Mouse (Mus musculus) forebrain, postnatal 0 days (tissue): ENCODE measurements at regions not wholly inside any gene's neighbourhood (a gene's known extent, or its start where the extent isn't known, plus 50 kb on each side); places are given as distances from the start of the nearest gene placed in this dataset.

Experiments
- ATAC-seq: fragments of 200-750 bp; cut with Nextera tagmentation; 2 replicates; pipeline ENCODE4 v1.8.0; 2017; ENCODE audit warnings: mild to moderate bottlenecking, moderate library complexity
- DNase-seq: peaks from one replicate; pipeline ENCODE4 v3.0.0-alpha.2; 2015
- H3K27ac ChIP-seq: fragments of 300-500 bp; sonication (generic); 2 replicates; pipeline ENCODE4 v1.5.1; 2014; ENCODE audit warnings: low read depth, mild to moderate bottlenecking, antibody characterized with exemption, low read length, moderate library complexity, mixed read lengths
- H3K27me3 ChIP-seq: fragments of 300-500 bp; sonication (generic); 2 replicates; pipeline ENCODE4 v1.6.1; 2014; ENCODE audit warnings: mild to moderate bottlenecking, low read length, mixed read lengths; ENCODE audit not compliant: insufficient read depth
- H3K36me3 ChIP-seq: fragments of 300-500 bp; sonication (generic); 2 replicates; pipeline ENCODE4 v1.6.1; 2014; ENCODE audit warnings: mild to moderate bottlenecking, moderate library complexity; ENCODE audit not compliant: insufficient read depth
- H3K4me1 ChIP-seq: fragments of 300-500 bp; sonication (generic); 2 replicates; pipeline ENCODE4 v1.6.1; 2014; ENCODE audit warnings: antibody characterized with exemption; ENCODE audit not compliant: insufficient read depth
- H3K4me2 ChIP-seq: fragments of 300-500 bp; sonication (generic); 2 replicates; pipeline ENCODE4 v1.6.1; 2014; ENCODE audit warnings: low read depth, mild to moderate bottlenecking, moderate library complexity
- H3K4me3 ChIP-seq: fragments of 300-500 bp; sonication (generic); 2 replicates; pipeline ENCODE4 v1.5.1; 2014; ENCODE audit warnings: low read depth, low read length, mixed read lengths
- H3K9ac ChIP-seq: fragments of 300-500 bp; sonication (generic); 2 replicates; pipeline ENCODE4 v1.6.1; 2014; ENCODE audit warnings: mild to moderate bottlenecking
- H3K9me3 ChIP-seq: fragments of 300-500 bp; sonication (generic); 2 replicates; pipeline ENCODE4 v1.6.1; 2016; ENCODE audit warnings: low read length
- CTCF ChIP-seq: sonication (generic); IDR thresholded peaks from 2 replicates; pipeline ENCODE4 v1.5.1; 2016; ENCODE audit warnings: antibody characterized with exemption, control low read depth, low read depth
- WGBS: fragments of 180-500 bp; shearing (Covaris S2); extraction: QIAGEN DNeasy Blood & Tissue Kit; methylation state at CpG from one replicate; pipeline ENCODE4 v1.1.7; 2014; 5-methylcytosine and 5-hydroxymethylcytosine counted together

- 24% methylated on average over 5 of the region's 5 CpGs for WGBS
- H3K4me2 ChIP-seq = no peak overlapping the region
- no peak for TF ChIP-seq CTCF
Observed at GRCm38 (mm10) chr7:130036235-130036634, 444.6 kb downstream of the Wdr11 start.

GRCm38 (mm10) chr7:130036845-130037572 is 445.3 kb downstream of the Wdr11 start:
- TF ChIP-seq CTCF = no peak
- H3K9me3 ChIP-seq = no peaks in the 10 kb centered on the region
- no peaks in the 10 kb centered on the region for H3K36me3 ChIP-seq
- DNase-seq (no peak), ATAC-seq (no peak)
- 67% methylated on average over 8 of the region's 8 CpGs for WGBS
- H3K4me1 ChIP-seq = no peaks in the 10 kb centered on the region; the same call in 1 of the 2 replicates
- H3K9ac ChIP-seq = no peak overlapping the region
- H3K27ac ChIP-seq = no peak overlapping the region
- no peaks in the 10 kb centered on the region for H3K27me3 ChIP-seq
- H3K4me2 ChIP-seq = no peak overlapping the region
- no peak overlapping the region for H3K4me3 ChIP-seq

More at GRCm38 (mm10) chr7:130036235-130036634, 444.6 kb downstream of the Wdr11 start:
- Histone ChIP-seq H3K27ac (no peak overlapping the region), H3K9ac (no peak overlapping the region), H3K4me3 (no peak overlapping the region), H3K9me3 (no peaks in the 10 kb centered on the region), H3K27me3 (no peaks in the 10 kb centered on the region), H3K36me3 (no peaks in the 10 kb centered on the region), H3K4me1 (no peaks in the 10 kb centered on the region; the same call in 1 of the 2 replicates)
- DNase-seq = no peak
- ATAC-seq = no peak

- no peaks in the 10 kb centered on the region; the same call in 1 of the 2 replicates for H3K4me1 ChIP-seq
- H3K4me2 ChIP-seq = no peak overlapping the region
- DNase-seq = no peak
- no peak overlapping the region for H3K4me3 ChIP-seq
- H3K9ac ChIP-seq = no peak overlapping the region
- H3K9me3 ChIP-seq = no peaks in the 10 kb centered on the region
- H3K27ac ChIP-seq = no peak overlapping the region
- no peaks in the 10 kb centered on the region for H3K27me3 ChIP-seq
- WGBS = 61% methylated on average over 4 of the region's 4 CpGs
- ATAC-seq = no peak; the same call in 1 of the 2 replicates
- TF ChIP-seq CTCF = no peak
- H3K36me3 ChIP-seq = no peaks in the 10 kb centered on the region
Observed at GRCm38 (mm10) chr7:130037573-130037925, 445.9 kb downstream of the Wdr11 start.

- WGBS = 82% methylated on average over 8 of the region's 8 CpGs
- no peaks in the 10 kb centered on the region; the same call in 1 of the 2 replicates for H3K4me1 ChIP-seq
- H3K4me2 ChIP-seq = no peak overlapping the region
- H3K9me3 ChIP-seq = no peaks in the 10 kb centered on the region
- H3K36me3 ChIP-seq = no peaks in the 10 kb centered on the region
- no peaks in the 10 kb centered on the region for H3K27me3 ChIP-seq
- DNase-seq = no peak
- no peak overlapping the region for H3K27ac ChIP-seq
- H3K4me3 ChIP-seq = no peak overlapping the region
- ATAC-seq = no peak
- H3K9ac ChIP-seq = no peak overlapping the region
- no peak for TF ChIP-seq CTCF
Observed at GRCm38 (mm10) chr7:130040596-130040995, 448.9 kb downstream of the Wdr11 start.

GRCm38 (mm10) chr7:130041402-130041965 is 449.8 kb downstream of the Wdr11 start:
- WGBS = 92% methylated on average over 11 of the region's 11 CpGs
- no peak for ATAC-seq
- H3K9ac ChIP-seq = no peak overlapping the region

GRCm38 (mm10) chr7:130042296-130042910 is 450.7 kb downstream of the Wdr11 start:
- no peak for DNase-seq
- no peak overlapping the region for H3K27ac ChIP-seq
- H3K9me3 ChIP-seq = no peaks in the 10 kb centered on the region
- no peaks in the 10 kb centered on the region for H3K36me3 ChIP-seq
- H3K4me3 ChIP-seq = no peak overlapping the region
- no peak overlapping the region for H3K4me2 ChIP-seq
- no peak for TF ChIP-seq CTCF
- H3K4me1 ChIP-seq = no peaks in the 10 kb centered on the region
- no peak for ATAC-seq
- 58% methylated on average over 5 of the region's 5 CpGs for WGBS
- no peak overlapping the region for H3K9ac ChIP-seq
- H3K27me3 ChIP-seq = no peaks in the 10 kb centered on the region

More at GRCm38 (mm10) chr7:130041402-130041965, 449.8 kb downstream of the Wdr11 start:
- no peaks in the 10 kb centered on the region for H3K9me3 ChIP-seq
- H3K27ac ChIP-seq = no peak overlapping the region
- H3K4me3 ChIP-seq = no peak overlapping the region
- no peaks in the 10 kb centered on the region for H3K36me3 ChIP-seq
- no peaks in the 10 kb centered on the region; the same call in 1 of the 2 replicates for H3K4me1 ChIP-seq
- no peaks in the 10 kb centered on the region for H3K27me3 ChIP-seq
- no peak for DNase-seq
- no peak for TF ChIP-seq CTCF
- H3K4me2 ChIP-seq = no peak overlapping the region
